Mouse (Mus musculus): Measurements from ENCODE around the gene Tuba1b. TPM values are rescaled to one million over a fixed set of nuclear protein-coding genes. Genes with fewer than 3 reads are reported as not detected.
A peak's percentile ranks its signal among the peaks of the same experiment; 100 is the strongest.
"Not testable (repeated sequence)": the region's sequence is repeated elsewhere in the genome, so short reads cannot be mapped to it uniquely, and the experiment has no call there.

Gene Tuba1b
- polyA plus RNA-seq, 1 experiment from 2014 or later = 1,121 TPM

- peak overlapping the region; percentile 98 for H3K4me2 ChIP-seq
- H3K9me3 ChIP-seq, H3K27me3 ChIP-seq: not testable (repeated sequence)
- 0 out of 2 replicates have a peak, but pooled peaks have one; percentile 21 for ATAC-seq (ENCODE audit: low read depth)
- peak overlapping the region; percentile 93 for H3K9ac ChIP-seq
- H3K4me3 ChIP-seq = peak overlapping the region; percentile 62
- H3K27ac ChIP-seq (replicated peaks) = peak overlapping the region; percentile 97
- H3K36me3 ChIP-seq = peaks cover 11% of the 10 kb centered on the region
- 11% methylated on average over 8 of the region's 9 CpGs for WGBS
- H3K4me1 ChIP-seq (replicated peaks) = peaks cover 37% of the 10 kb centered on the region
Observed at GRCm38 (mm10) chr15:98933004-98933671, 1.2 kb downstream of the Tuba1b start.

- Histone ChIP-seq H3K4me3 (no peak overlapping the region), H3K4me1 (replicated peaks) (peaks cover 33% of the 10 kb centered on the region), H3K36me3 (peaks cover 11% of the 10 kb centered on the region), H3K9ac (no peak overlapping the region), H3K9me3 (no peaks in the 10 kb centered on the region), H3K27ac (replicated peaks) (0 out of 2 replicates have a peak overlapping the region, but pooled peaks have one; percentile 33), H3K27me3 (no peaks in the 10 kb centered on the region), H3K4me2 (peak overlapping the region; percentile 5; the same call in 1 of the 2 replicates)
- ATAC-seq (ENCODE audit: low read depth) = no peak
- WGBS = 70% methylated on average over 3 of the region's 3 CpGs
Observed at GRCm38 (mm10) chr15:98930998-98931397, 3.4 kb downstream of the Tuba1b start.

GRCm38 (mm10) chr15:98930017-98930734 is 4.2 kb downstream of the Tuba1b start:
- Histone ChIP-seq H3K4me3 (no peak overlapping the region), H3K9ac (no peak overlapping the region), H3K9me3 (no peaks in the 10 kb centered on the region), H3K27ac (replicated peaks) (no peak overlapping the region), H3K4me1 (replicated peaks) (peaks cover 25% of the 10 kb centered on the region), H3K4me2 (no peak overlapping the region), H3K27me3 (no peaks in the 10 kb centered on the region), H3K36me3 (peaks cover 11% of the 10 kb centered on the region)
- ATAC-seq (ENCODE audit: low read depth) = no peak
- 58% methylated on average over 8 of the region's 8 CpGs for WGBS

GRCm38 (mm10) chr15:98928598-98929240 is 5.6 kb downstream of the Tuba1b start:
- no peaks in the 10 kb centered on the region for H3K27me3 ChIP-seq
- H3K27ac ChIP-seq (replicated peaks) = no peak overlapping the region; the same call in 1 of the 2 replicates
- H3K4me1 ChIP-seq (replicated peaks) = peaks cover 21% of the 10 kb centered on the region
- H3K9ac ChIP-seq = no peak overlapping the region
- no peak overlapping the region for H3K4me3 ChIP-seq
- H3K36me3 ChIP-seq = peaks cover 11% of the 10 kb centered on the region
- no peaks in the 10 kb centered on the region for H3K9me3 ChIP-seq
- peak; percentile 66; the same call in 1 of the 2 replicates for ATAC-seq (ENCODE audit: low read depth)
- WGBS = 18% methylated on average over 13 of the region's 13 CpGs
- peak overlapping the region; percentile 26 for H3K4me2 ChIP-seq

GRCm38 (mm10) chr15:98927566-98927965 is 6.8 kb downstream of the Tuba1b start:
- H3K27ac ChIP-seq (replicated peaks) = no peak overlapping the region
- H3K9ac ChIP-seq = no peak overlapping the region
- H3K4me3 ChIP-seq = no peak overlapping the region
- peaks cover 15% of the 10 kb centered on the region for H3K4me1 ChIP-seq (replicated peaks)
- no peak overlapping the region for H3K4me2 ChIP-seq
- no peak for ATAC-seq (ENCODE audit: low read depth)
- peaks cover 11% of the 10 kb centered on the region for H3K36me3 ChIP-seq
- H3K27me3 ChIP-seq = no peaks in the 10 kb centered on the region
- no peaks in the 10 kb centered on the region for H3K9me3 ChIP-seq
- WGBS = 73% methylated on average over 5 of the region's 5 CpGs

- H3K36me3 ChIP-seq = no peaks in the 10 kb centered on the region
- no peak overlapping the region for H3K9ac ChIP-seq
- 83% methylated on average over 3 of the region's 3 CpGs for WGBS
- H3K9me3 ChIP-seq = no peaks in the 10 kb centered on the region
- H3K4me2 ChIP-seq = no peak overlapping the region
- H3K27me3 ChIP-seq = no peaks in the 10 kb centered on the region
- no peak overlapping the region for H3K27ac ChIP-seq (replicated peaks)
- H3K4me1 ChIP-seq (replicated peaks) = peaks cover 7% of the 10 kb centered on the region
- ATAC-seq (ENCODE audit: low read depth) = no peak
- no peak overlapping the region for H3K4me3 ChIP-seq
Observed at GRCm38 (mm10) chr15:98924682-98925081, 9.7 kb downstream of the Tuba1b start.

- H3K27ac ChIP-seq (replicated peaks) = no peak overlapping the region
- WGBS = 87% methylated on average over 2 of the region's 2 CpGs
Observed at GRCm38 (mm10) chr15:98923031-98923537, 11.3 kb downstream of the Tuba1b start.

GRCm38 (mm10) chr15:98922581-98922980 is 11.8 kb downstream of the Tuba1b start:
- H3K36me3 ChIP-seq = no peaks in the 10 kb centered on the region
- peaks cover 11% of the 10 kb centered on the region for H3K4me1 ChIP-seq (replicated peaks)
- WGBS = 66% methylated on average over 3 of the region's 3 CpGs
- no peak overlapping the region for H3K4me2 ChIP-seq
- H3K27ac ChIP-seq (replicated peaks) = no peak overlapping the region
- no peaks in the 10 kb centered on the region for H3K9me3 ChIP-seq
- no peak overlapping the region for H3K4me3 ChIP-seq
- no peak for ATAC-seq (ENCODE audit: low read depth)
- H3K9ac ChIP-seq = no peak overlapping the region
- H3K27me3 ChIP-seq = no peaks in the 10 kb centered on the region

More at GRCm38 (mm10) chr15:98923031-98923537, 11.3 kb downstream of the Tuba1b start:
- Histone ChIP-seq H3K36me3 (no peaks in the 10 kb centered on the region), H3K4me1 (replicated peaks) (peaks cover 11% of the 10 kb centered on the region), H3K4me2 (no peak overlapping the region), H3K4me3 (no peak overlapping the region), H3K9me3 (no peaks in the 10 kb centered on the region), H3K9ac (no peak overlapping the region), H3K27me3 (no peaks in the 10 kb centered on the region)
- no peak for ATAC-seq (ENCODE audit: low read depth)

- 79% methylated on average over 5 of the region's 5 CpGs for WGBS
- H3K9ac ChIP-seq = no peak overlapping the region
- H3K4me2 ChIP-seq = no peak overlapping the region
Observed at GRCm38 (mm10) chr15:98921510-98921909, 12.9 kb downstream of the Tuba1b start.

GRCm38 (mm10) chr15:98918499-98918895 is 15.9 kb downstream of the Tuba1b start:
- Histone ChIP-seq H3K4me3 (peak overlapping the region; percentile 84), H3K4me1 (replicated peaks) (peaks cover 36% of the 10 kb centered on the region), H3K4me2 (peak overlapping the region; percentile 79), H3K36me3 (peaks cover 16% of the 10 kb centered on the region), H3K27ac (replicated peaks) (peak overlapping the region; percentile 79), H3K9ac (peak overlapping the region; percentile 70)
- not testable (repeated sequence) for H3K9me3 ChIP-seq; H3K27me3 ChIP-seq; ATAC-seq (ENCODE audit: low read depth)
- WGBS = 30% methylated on average over 8 of the region's 8 CpGs

More at GRCm38 (mm10) chr15:98921510-98921909, 12.9 kb downstream of the Tuba1b start:
- no peaks in the 10 kb centered on the region for H3K36me3 ChIP-seq
- peaks cover 18% of the 10 kb centered on the region for H3K4me1 ChIP-seq (replicated peaks)
- ATAC-seq (ENCODE audit: low read depth) = no peak
- H3K9me3 ChIP-seq = no peaks in the 10 kb centered on the region
- H3K27me3 ChIP-seq = no peaks in the 10 kb centered on the region
- no peak overlapping the region for H3K4me3 ChIP-seq
- H3K27ac ChIP-seq (replicated peaks) = no peak overlapping the region

- H3K4me1 ChIP-seq (replicated peaks) = peaks cover 36% of the 10 kb centered on the region
- under 1% methylated on average over 82 of the region's 82 CpGs for WGBS
- H3K4me2 ChIP-seq = peak within 1 kb of the TSS; percentile 79
- peak; percentile 99 for ATAC-seq (ENCODE audit: low read depth)
- H3K27me3 ChIP-seq = no peaks in the 10 kb centered on the region
- H3K27ac ChIP-seq (replicated peaks) = peak within 1 kb of the TSS; percentile 95
- peak within 1 kb of the TSS; percentile 92 for H3K9ac ChIP-seq
- peak within 1 kb of the TSS; percentile 84 for H3K4me3 ChIP-seq
- no peaks in the 10 kb centered on the region for H3K9me3 ChIP-seq
- peaks cover 23% of the 10 kb centered on the region for H3K36me3 ChIP-seq
Observed at GRCm38 (mm10) chr15:98917538-98918498, 16.5 kb downstream of the Tuba1b start, which contains the start of gene Lmbr1l. Gene Lmbr1l, minus strand, starts transcription at chr15:98918231.
